Mouse (Mus musculus) cortical plate, adult 2 months (tissue): ENCODE data around the gene Eepd1.

Experiments
- CTCF ChIP-seq: fragments of 200-500 bp; IDR thresholded peaks from 2 replicates; pipeline ENCODE4 v1.5.1; 2011; ENCODE audit warnings: mild to moderate bottlenecking, control low read depth, low read length; ENCODE audit not compliant: insufficient read depth; ENCODE audit errors: extremely low read depth
- POLR2A ChIP-seq: fragments of 200-500 bp; IDR thresholded peaks from 2 replicates; pipeline ENCODE4 v1.6.1; 2011; ENCODE audit warnings: mild to moderate bottlenecking, low read length, control low read depth; ENCODE audit not compliant: insufficient read depth; ENCODE audit errors: extremely low read depth

- no peak for TF ChIP-seq CTCF
- no peak for TF ChIP-seq POLR2A
These were observed 82.5 kb downstream of the Eepd1 start for GRCm38 (mm10) chr9:25563806-25564205.
